Mouse (Mus musculus): ENCODE data around the gene Emc8.
A peak's percentile ranks its signal among the peaks of the same experiment; 100 is the strongest.
"Not testable (repeated sequence)": the region's sequence is repeated elsewhere in the genome, so short reads cannot be mapped to it uniquely, and the experiment has no call there.

Gene Emc8

GRCm38 (mm10) chr8:120685591-120685990 is 17.2 kb upstream of the Emc8 start:
- no peak for ATAC-seq (ENCODE audit: low TSS enrichment)

- ATAC-seq (ENCODE audit: low TSS enrichment): no peak
Observed at GRCm38 (mm10) chr8:120685097-120685496, 16.7 kb upstream of the Emc8 start.

DNA sequence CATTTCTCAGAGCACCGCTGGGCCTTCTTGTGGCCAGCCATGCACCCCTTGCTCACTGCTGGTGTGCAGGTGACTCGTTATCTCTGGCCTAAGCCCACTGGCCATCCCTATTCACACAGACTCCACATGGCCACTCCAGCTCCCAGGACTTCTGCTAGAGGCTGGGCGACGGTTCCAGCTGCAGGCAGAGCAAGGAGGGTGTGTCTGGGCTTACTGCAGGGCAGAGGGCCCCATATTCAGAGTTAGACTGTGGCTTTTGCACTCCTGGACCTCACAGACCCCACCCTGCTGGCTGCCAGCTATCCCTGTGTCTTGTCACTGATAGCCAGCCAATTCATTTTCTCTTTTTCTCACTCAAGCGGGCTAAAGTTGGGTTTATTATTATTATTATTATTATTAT is 15.7 kb upstream of the Emc8 start:
- no peak for ATAC-seq (ENCODE audit: low TSS enrichment)

DNA sequence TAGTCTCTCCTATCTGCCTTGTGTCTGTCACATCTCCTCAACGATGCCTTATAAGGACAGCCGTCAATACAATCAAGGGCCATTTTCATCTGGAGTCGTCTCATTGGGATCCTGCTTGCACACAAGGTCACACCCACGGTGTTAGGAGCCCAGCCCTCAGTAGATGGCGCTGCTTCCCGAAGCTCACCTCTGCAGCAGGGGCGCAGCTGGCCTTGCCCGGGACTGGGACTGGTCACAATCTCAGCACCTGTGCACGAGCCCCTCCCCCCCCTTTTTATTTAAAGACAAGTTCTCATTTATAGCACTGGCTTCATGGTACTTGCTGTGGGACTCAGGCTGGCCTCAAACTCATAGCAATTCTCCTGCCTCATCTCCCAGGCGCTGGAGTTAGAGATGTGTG is 15.2 kb upstream of the Emc8 start:
- peak; percentile 59; the same call in 1 of the 2 replicates for ATAC-seq (ENCODE audit: low TSS enrichment)

DNA sequence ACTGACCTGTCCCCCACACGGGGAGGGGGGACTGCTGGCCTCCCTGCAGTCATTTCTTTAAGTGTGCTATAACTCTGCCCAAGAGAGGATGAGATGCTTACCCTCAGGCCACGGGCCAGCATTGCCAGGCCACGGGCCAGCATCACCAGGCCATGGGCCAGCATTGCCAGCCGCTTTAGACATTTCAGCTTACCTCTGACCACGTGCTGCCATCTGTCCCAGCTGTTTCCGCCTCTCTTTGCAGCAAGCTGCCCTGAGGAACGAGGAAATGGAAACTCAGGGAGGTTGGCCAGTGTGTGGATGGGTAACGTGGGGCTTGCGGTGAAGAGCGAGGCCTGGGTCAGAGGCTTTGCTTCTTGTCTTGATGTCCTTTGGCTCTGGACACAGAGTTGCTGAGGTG is 12.7 kb upstream of the Emc8 start:
- no peak for ATAC-seq (ENCODE audit: low TSS enrichment)

GRCm38 (mm10) chr8:120680405-120680804 is 12.0 kb upstream of the Emc8 start:
- ATAC-seq (ENCODE audit: low TSS enrichment): not testable (repeated sequence)

DNA sequence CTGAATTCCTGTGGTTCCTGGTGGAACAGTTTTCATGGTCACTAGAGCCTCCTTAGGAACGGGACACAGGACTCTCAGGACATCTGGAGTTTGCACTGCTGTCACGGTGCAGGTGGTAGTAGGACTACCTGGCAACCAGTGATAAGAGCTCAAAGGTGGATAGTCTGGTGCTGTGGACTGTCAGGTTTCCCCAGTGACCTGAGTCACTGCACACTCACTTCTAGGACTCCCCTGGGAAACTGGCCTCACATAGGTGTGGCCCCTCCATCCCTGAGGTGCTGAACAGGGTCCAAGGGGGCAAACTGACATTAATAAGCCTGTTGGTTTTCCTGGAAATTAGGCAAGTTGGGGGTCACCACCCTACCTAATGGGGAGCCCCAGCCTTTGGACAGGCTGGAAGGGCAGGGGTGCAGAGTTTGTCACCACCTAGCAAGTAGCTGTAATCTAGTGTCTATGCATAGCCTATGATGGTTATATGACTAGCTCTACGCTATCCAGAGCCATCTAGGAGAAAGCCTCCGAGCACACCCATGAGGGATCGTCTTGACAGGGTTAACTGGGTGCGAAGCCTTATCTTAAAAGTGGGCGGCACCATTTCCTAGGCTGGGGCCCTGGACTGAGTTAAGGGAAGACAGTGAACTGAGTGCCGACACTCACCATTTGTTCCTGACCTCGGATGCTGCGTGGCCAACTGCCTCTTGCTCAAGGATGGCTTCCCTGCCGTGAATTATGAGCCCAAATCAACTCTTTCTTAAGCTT is 11.4 kb upstream of the Emc8 start:
- no peak for ATAC-seq (ENCODE audit: low TSS enrichment)

DNA sequence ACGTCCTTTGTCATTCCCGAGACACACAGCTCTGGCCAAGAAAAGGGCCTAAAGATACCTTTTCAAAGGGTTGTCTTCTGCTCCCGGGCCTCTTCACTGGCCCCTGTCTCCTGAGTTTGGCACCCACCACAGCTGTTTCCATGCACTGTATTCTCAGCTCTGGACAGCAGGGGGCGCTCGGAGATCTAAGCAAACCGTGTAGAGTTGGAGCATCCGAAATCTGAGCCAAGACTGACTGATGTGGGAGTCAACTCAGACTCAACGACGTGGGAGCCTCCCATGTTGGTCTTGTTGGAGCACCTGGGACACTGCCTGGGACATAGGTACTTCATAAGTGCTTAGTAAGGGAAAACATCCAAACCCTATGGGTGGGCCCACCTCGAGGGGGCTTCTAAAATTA is 10.1 kb upstream of the Emc8 start:
- peak; percentile 71 for ATAC-seq (ENCODE audit: low TSS enrichment)

GRCm38 (mm10) chr8:120675718-120676117 is 7.3 kb upstream of the Emc8 start:
- ATAC-seq (ENCODE audit: low TSS enrichment): 0 out of 2 replicates have a peak, but pooled peaks have one; percentile 21

GRCm38 (mm10) chr8:120673298-120673697 is 4.9 kb upstream of the Emc8 start:
- ATAC-seq (ENCODE audit: low TSS enrichment): peak; percentile 56

DNA sequence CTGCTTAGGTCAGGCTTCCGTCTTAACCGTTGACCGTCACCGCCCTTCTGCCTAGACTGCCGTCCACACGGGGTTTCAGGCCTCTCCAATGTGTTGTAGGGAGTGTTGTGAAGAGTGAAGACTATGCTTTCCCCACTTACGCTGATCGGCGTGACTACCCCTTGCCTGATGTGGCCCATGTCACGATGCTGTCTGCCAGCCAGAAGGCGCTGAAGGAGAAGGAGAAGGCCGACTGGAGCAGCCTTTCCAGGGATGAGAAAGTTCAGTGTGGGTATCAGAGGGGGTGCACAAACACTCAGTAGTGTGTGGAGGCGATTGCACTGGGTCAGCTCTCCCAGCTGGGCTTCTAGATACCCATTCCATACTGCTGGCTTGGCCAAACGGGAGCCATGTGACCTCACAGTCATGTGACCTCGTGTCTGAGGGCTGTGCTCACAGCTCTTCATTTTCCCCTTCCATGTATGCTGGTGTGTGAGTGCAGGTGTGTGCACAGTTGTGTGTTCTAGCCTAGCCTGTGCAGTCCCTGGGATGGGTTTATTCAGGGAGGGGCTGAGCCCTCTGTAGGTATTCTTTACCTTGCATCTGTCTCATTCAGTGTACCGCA is 4.4 kb upstream of the Emc8 start:
- ATAC-seq (ENCODE audit: low TSS enrichment): 0 out of 2 replicates have a peak, but pooled peaks have one; percentile 5

DNA sequence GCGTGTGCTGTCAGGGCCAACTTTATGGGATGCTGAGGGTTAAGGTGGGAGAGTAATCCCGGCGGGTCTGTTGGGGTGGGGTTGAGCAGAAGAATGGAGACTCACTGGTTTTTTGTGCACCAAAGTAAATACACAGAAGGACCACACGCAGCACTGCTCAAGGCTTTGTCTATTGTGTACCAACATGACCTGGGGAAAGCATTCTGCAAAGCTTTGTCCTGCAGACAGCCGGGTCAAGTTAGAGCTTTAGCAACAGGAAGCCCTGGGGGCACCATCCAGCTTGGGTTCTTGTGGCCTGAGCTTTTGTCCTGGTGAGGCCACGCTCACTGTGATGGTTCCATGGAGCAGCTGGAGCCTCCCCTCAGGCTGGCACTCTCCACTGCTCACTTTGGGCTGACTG is 3.4 kb upstream of the Emc8 start:
- no peak for ATAC-seq (ENCODE audit: low TSS enrichment)

- ATAC-seq (ENCODE audit: low TSS enrichment): peak; percentile 85
Observed at GRCm38 (mm10) chr8:120667561-120668373, 606 bp downstream of the Emc8 start, which contains the start of the genes Gm27021 and Cox4i1. TSS of gene Gm27021 (minus strand) at chr8:120668079. TSS of gene Cox4i1 (plus strand) at chr8:120668222.

GRCm38 (mm10) chr8:120666807-120667470 is 1.4 kb downstream of the Emc8 start:
- ATAC-seq (ENCODE audit: low TSS enrichment): no peak

- ATAC-seq (ENCODE audit: low TSS enrichment): no peak
Observed at GRCm38 (mm10) chr8:120665726-120666455, 2.5 kb downstream of the Emc8 start.

- no peak for ATAC-seq (ENCODE audit: low TSS enrichment)
Observed at GRCm38 (mm10) chr8:120664566-120664965, 3.8 kb downstream of the Emc8 start.

DNA sequence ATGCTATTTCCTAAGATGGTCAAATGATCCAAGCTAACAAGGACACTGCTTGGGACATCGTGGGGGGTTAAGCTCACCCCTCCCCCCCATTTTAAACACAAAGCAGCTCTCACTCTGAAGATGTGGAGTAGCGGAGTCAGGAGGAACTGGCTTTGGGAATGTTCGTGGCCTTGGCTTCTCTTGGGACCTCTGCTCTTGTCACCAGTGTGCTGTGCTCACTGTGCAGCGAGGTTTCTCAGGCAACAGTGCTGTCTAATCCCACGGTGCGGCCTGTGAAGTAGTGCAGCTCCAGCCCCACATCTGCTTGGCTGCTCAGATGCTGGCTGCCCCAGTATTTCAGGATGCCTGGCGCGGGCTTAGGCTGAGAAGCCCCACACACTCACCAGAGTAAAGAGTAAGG is 11.0 kb downstream of the Emc8 start:
- ATAC-seq (ENCODE audit: low TSS enrichment): no peak

DNA sequence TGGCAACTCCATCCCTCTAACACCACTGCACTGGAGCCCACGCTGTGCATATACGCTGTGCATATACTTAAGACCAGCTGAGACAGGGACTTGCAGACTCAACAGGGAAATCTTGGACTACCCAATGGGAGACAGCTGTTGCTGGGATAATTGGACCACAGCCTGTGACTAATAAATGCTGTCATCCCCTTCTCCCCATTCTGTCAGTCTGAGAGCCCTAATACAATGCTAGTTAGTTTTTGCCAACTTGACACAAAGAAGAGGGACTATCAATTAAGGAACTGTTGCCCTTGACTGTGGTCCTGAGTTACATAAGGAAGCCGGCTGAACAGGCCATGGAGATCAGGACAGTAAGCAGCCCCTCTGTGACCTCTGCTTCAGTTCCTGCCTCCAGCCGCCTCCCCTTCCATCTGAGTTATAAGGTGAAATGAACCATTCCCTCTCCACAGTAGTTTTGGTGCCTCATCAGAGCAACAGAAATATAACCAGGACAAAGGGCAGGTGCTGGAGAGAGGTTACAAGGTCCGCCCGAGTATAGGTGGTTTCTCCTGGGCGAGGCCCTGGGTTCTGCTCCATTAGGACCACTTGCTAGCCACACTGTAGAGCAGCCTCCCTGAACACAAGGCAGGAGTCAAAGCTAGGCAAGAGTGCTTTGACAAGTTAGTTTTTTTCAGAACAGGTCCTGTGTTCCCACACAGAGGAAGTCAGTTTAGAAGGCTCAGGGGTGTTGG is 11.9 kb downstream of the Emc8 start:
- ATAC-seq (ENCODE audit: low TSS enrichment): no peak

DNA sequence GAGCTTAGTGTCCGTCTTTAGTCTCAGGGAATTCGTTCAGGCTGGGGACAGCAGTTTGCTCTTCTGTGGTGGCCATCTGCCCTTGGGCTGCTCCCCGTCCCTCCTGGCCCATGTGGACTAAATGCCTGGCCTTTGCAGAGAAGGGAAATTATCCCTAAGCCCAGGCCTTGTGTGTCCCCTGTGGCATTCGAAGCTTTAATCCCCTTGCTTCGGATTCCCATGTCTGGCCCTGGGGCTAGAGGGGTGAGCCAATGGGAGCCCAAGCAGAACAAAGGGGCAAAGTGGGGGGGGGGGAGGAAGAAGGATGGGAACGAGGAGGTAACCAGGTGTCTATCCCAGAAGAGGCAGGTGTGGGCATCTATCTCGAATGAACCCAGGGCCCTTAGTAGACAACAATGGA is 20.8 kb downstream of the Emc8 start, which contains the start of gene 1190005I06Rik:
TSS of gene 1190005I06Rik (minus strand) at position 101 of the 400 bp plus-strand sequence.
- no peak for ATAC-seq (ENCODE audit: low TSS enrichment)

DNA sequence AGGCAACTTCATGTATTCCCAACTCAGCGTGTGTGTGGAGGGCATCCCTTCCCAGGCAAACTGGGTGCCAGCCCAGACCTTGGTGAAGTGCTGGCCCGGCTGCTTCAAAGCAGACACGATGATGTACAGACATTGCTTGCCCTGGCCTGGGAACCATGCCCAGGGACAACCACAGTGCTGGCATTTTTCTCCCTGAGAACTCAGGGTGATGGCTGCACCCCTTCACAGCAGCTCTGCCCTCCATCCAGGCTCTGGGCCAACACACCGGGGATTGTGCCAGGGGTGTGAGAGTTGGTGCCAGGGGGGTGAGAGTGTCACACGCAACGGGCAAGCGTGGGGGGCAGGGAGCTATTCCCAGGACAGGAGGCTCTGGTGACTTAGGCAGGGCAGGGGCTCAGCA is 23.7 kb downstream of the Emc8 start:
- peak; percentile 60 for ATAC-seq (ENCODE audit: low TSS enrichment)
